Mouse (Mus musculus) limb, embryonic 14.5 days (tissue): Measurements from ENCODE around the gene Hoxd3. TPM values are rescaled to one million over a fixed set of nuclear protein-coding genes. Genes with fewer than 3 reads are reported as not detected.

Experiments
- ATAC-seq: fragments of 200-750 bp; cut with Nextera tagmentation; 2 replicates; pipeline ENCODE4 v1.8.0; 2017; ENCODE audit warnings: low read depth, moderate number of reproducible peaks, moderate TSS enrichment; ENCODE audit not compliant: low FRiP score
- DNase-seq: peaks from one replicate; pipeline ENCODE4 v3.0.0-alpha.2; 2015; ENCODE audit warnings: low spot score
- H3K27ac ChIP-seq: fragments of 300-500 bp; sonication (generic); replicated peaks from 2 replicates; pipeline ENCODE4 v1.5.1; 2014; ENCODE audit warnings: low read depth, mild to moderate bottlenecking, low read length, moderate library complexity, mixed read lengths
- H3K27me3 ChIP-seq: fragments of 300-500 bp; sonication (generic); 2 replicates; pipeline ENCODE4 v1.6.1; 2014; ENCODE audit warnings: low read length, mixed read lengths; ENCODE audit not compliant: control insufficient read depth, insufficient read depth
- H3K36me3 ChIP-seq: fragments of 300-500 bp; sonication (generic); 2 replicates; pipeline ENCODE4 v1.6.1; 2014; ENCODE audit warnings: mild to moderate bottlenecking, low read length, moderate library complexity, mixed read lengths; ENCODE audit not compliant: control insufficient read depth, insufficient read depth
- H3K4me1 ChIP-seq: fragments of 300-500 bp; sonication (generic); 2 replicates; pipeline ENCODE4 v1.6.1; 2014; ENCODE audit warnings: antibody characterized with exemption, low read length, mixed read lengths; ENCODE audit not compliant: control insufficient read depth, insufficient read depth
- H3K4me2 ChIP-seq: fragments of 300-500 bp; sonication (generic); replicated peaks from 2 replicates; pipeline ENCODE4 v1.6.1; 2014; ENCODE audit warnings: low read depth, mild to moderate bottlenecking, low read length, moderate library complexity; ENCODE audit not compliant: severe bottlenecking
- H3K4me3 ChIP-seq: fragments of 300-500 bp; sonication (generic); replicated peaks from 2 replicates; pipeline ENCODE4 v1.5.1; 2014; ENCODE audit warnings: low read length
- H3K9ac ChIP-seq: fragments of 300-500 bp; sonication (generic); 2 replicates; pipeline ENCODE4 v1.6.1; 2014; ENCODE audit warnings: mild to moderate bottlenecking, low read depth, low read length, moderate library complexity; ENCODE audit not compliant: severe bottlenecking
- H3K9me3 ChIP-seq: fragments of 300-500 bp; sonication (generic); 2 replicates; pipeline ENCODE4 v1.6.1; 2016; ENCODE audit warnings: low read length; ENCODE audit not compliant: control insufficient read depth
- POLR2A ChIP-seq: fragments of 200-500 bp; IDR thresholded peaks from 2 replicates; pipeline ENCODE4 v1.8.0; 2012; ENCODE audit warnings: inconsistent platforms, mild to moderate bottlenecking, moderate library complexity, borderline replicate concordance; ENCODE audit not compliant: insufficient read depth, insufficient read length; ENCODE audit errors: extremely low read depth
- WGBS: fragments of 180-500 bp; shearing (Covaris S2); extraction: QIAGEN DNeasy Blood & Tissue Kit; methylation state at CpG from one replicate; pipeline ENCODE4 v1.1.7; 2014; 5-methylcytosine and 5-hydroxymethylcytosine counted together
- polyA plus RNA-seq, 2 experiments: library from polyadenylated mRNA; depleted of rRNA in 1 of 2; stranded (reverse) in 1 of 2; unstranded in 1 of 2; fragments of >200 nt; fragmentation: Nextera tagmentation in 1 of 2; extraction: Ambion mirVana in 1 of 2; gene quantifications; 2 replicates each; pipeline versions ENCODE4 v1.2.1 to v1.2.3; 2012 to 2014

Hoxd3 gene
- polyA plus RNA-seq, 2 experiments = 0.59 to 2.3 TPM

GRCm38 (mm10) chr2:74683471-74683951, 28.2 kb upstream of the Hoxd3 start:
- Histone ChIP-seq H3K27ac (peak overlapping the region; percentile 97), H3K4me1 (peaks cover 3% of the 10 kb centered on the region; the same call in 1 of the 2 replicates), H3K4me2 (peak overlapping the region; percentile 96), H3K27me3 (peaks cover 32% of the 10 kb centered on the region), H3K36me3 (peaks cover 23% of the 10 kb centered on the region), H3K9ac (peak overlapping the region; percentile 99), H3K9me3 (no peaks in the 10 kb centered on the region), H3K4me3 (peak overlapping the region; percentile 74)
- DNase-seq = no peak
- ATAC-seq = no peak
- no peak for TF ChIP-seq POLR2A
- 1% methylated on average over 18 of the region's 18 CpGs for WGBS

DNA sequence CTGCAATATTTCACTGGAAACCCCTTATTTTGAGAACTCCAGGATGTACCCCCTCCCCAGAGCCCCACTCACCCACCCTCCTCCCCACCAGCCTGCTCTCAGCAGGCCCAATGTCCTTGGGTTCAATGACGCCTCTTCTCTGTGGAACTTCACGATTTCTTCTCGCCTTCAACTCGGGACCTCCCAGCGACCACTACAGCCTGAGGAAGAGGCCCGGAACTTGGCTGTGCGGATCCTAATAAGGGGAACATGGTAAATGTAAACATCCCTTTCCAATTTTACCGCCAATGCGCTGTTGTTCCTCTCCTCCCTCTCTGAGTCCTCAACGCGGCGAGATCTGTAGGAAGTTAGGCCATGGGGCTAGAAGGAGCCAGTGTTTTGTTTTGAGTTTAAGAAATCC, 27.6 kb upstream of the Hoxd3 start:
- H3K4me3 ChIP-seq = peak overlapping the region; percentile 74
- ATAC-seq = no peak
- TF ChIP-seq POLR2A = no peak

GRCm38 (mm10) chr2:74685059-74685603, 26.6 kb upstream of the Hoxd3 start:
- DNase-seq (no peak), ATAC-seq (no peak)
- 0 out of 2 replicates have a peak, but pooled peaks cover 3% of the 10 kb centered on the region for H3K4me1 ChIP-seq
- peak overlapping the region; percentile 74 for H3K4me3 ChIP-seq
- H3K36me3 ChIP-seq = peaks cover 23% of the 10 kb centered on the region
- no peak for TF ChIP-seq POLR2A
- H3K9me3 ChIP-seq = no peaks in the 10 kb centered on the region
- H3K27me3 ChIP-seq = peaks cover 26% of the 10 kb centered on the region
- H3K4me2 ChIP-seq = peak overlapping the region; percentile 96
- 15% methylated on average over 4 of the region's 4 CpGs for WGBS
- peak overlapping the region; percentile 99 for H3K9ac ChIP-seq
- peak overlapping the region; percentile 97 for H3K27ac ChIP-seq

More for the DNA sequence above, 27.6 kb upstream of the Hoxd3 start:
- H3K9me3 ChIP-seq = no peaks in the 10 kb centered on the region
- H3K36me3 ChIP-seq = peaks cover 23% of the 10 kb centered on the region
- peak overlapping the region; percentile 99 for H3K9ac ChIP-seq
- no peaks in the 10 kb centered on the region for H3K4me1 ChIP-seq
- H3K27ac ChIP-seq = peak overlapping the region; percentile 97
- WGBS = 11% methylated on average over 12 of the region's 12 CpGs
- H3K27me3 ChIP-seq = peaks cover 32% of the 10 kb centered on the region
- DNase-seq = no peak
- H3K4me2 ChIP-seq = peak overlapping the region; percentile 96

- ATAC-seq = no peak
- H3K27ac ChIP-seq = peak overlapping the region; percentile 88
These were observed 25.3 kb upstream of the Hoxd3 start for GRCm38 (mm10) chr2:74686301-74686987.

DNA sequence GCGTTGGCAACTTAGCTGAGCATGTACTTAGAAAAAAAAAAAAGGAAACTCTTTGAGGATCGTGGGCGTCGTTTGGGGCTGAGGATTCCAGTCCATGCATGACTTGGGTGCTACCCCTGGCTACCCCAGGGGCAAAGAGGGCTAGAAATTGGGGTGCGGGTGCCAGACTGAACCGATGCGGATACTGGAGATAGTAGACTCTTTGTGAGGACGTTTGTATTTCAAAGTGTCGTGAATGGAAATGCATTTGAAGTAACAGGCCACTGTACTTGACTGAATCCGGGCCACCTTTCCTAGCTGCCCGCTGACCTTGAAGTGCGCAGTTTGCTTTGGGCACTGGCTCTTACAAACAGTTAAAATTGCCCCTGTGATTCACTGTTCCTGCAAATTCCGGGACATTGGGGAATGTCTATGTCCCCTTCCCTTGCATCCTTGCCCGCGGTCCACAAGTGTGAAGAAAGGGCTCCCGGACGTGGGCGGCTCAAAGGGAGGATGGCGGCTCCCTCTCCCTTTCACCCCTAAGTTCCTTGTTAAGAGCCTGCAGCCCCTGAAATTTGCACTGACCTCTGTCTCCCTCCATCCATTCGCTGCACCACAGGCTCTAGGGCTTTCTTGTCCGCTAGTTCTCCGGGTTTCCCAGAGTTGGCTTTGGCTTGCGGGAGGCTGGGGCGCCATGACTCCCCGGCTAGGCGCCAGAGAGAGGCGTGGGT, 24.6 kb upstream of the Hoxd3 start:
- under 1% methylated on average over 27 of the region's 27 CpGs for WGBS
- H3K4me2 ChIP-seq = peak overlapping the region; percentile 96

More at GRCm38 (mm10) chr2:74686301-74686987, 25.3 kb upstream of the Hoxd3 start:
- Histone ChIP-seq H3K36me3 (peaks cover 23% of the 10 kb centered on the region), H3K4me1 (peaks cover 6% of the 10 kb centered on the region; the same call in 1 of the 2 replicates), H3K27me3 (peaks cover 31% of the 10 kb centered on the region), H3K4me2 (peak overlapping the region; percentile 96), H3K4me3 (peak overlapping the region; percentile 74), H3K9me3 (no peaks in the 10 kb centered on the region), H3K9ac (peak overlapping the region; percentile 91)
- TF ChIP-seq POLR2A = no peak
- 5% methylated on average over 17 of the region's 17 CpGs for WGBS
- peak; percentile 94 for DNase-seq

More for the DNA sequence above, 24.6 kb upstream of the Hoxd3 start:
- TF ChIP-seq POLR2A = no peak
- H3K9me3 ChIP-seq = no peaks in the 10 kb centered on the region
- DNase-seq (no peak), ATAC-seq (no peak)
- peak overlapping the region; percentile 91 for H3K9ac ChIP-seq
- peak overlapping the region; percentile 88 for H3K27ac ChIP-seq
- peaks cover 9% of the 10 kb centered on the region; the same call in 1 of the 2 replicates for H3K4me1 ChIP-seq
- peaks cover 27% of the 10 kb centered on the region for H3K36me3 ChIP-seq
- peaks cover 26% of the 10 kb centered on the region for H3K27me3 ChIP-seq
- peak overlapping the region; percentile 74 for H3K4me3 ChIP-seq
